Comparison of ENCODE assay signal across 30 mouse cellular contexts in the genomic region with DNA sequence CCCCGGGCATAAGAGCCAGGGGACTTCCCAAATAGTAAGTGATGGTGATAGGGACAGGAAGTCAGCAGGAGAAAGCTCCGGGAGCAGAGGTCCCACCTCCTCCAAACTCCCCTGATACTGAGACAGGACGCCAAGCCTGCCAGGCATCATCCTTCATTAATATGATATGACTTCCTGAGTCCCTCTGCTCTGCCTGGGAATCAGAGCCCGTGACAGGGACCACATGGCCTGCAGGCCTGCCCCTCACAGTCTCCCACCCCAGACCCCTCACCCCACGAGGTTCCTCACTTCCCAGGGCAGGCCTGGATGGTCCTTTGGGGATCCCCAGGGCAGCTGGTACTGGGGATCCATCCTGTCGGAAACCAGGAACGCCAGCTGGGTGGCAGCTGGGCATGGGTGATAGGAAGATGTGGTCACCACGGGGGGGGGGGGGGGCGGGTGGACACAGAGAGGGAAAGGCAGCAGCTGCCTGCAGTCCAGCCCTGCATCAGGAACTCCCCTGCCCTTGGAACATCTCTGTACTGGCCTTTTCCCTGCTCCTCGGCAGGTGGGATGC. TPM values are rescaled to one million over a fixed set of nuclear protein-coding genes. Genes with fewer than 3 reads are reported as not detected.
DNase-seq lines count a peak whose midpoint lies in the region; ATAC-seq and TF ChIP-seq lines count a peak whose summit lies in the region.
"Had no signal": no experiment of that assay in that cellular context is flagged by ENCODE, and none has a peak within 500 bp of the region (broad histone marks: within the 10 kb centered on the region; RNA-seq: fewer than 3 reads in every experiment).

No protein-coding gene starts in this region.

- H3K79me2 ChIP-seq in MEL (ENCODE audit: control insufficient read depth, insufficient read depth, low read length, poor library complexity), result peaks cover 25% of the 10 kb centered on the region

- peaks cover 51% of the 10 kb centered on the region for H3K4me1 ChIP-seq in heart, embryonic 13.5 days
- peaks cover 4 to 37% of the 10 kb centered on the region in 2 experiments for H3K4me1 ChIP-seq in MEL (ENCODE audit: control insufficient read depth in 1 of 2, insufficient read depth in 2 of 2, low read length in 2 of 2)

- H3K9ac ChIP-seq in heart, embryonic 13.5 days, result 0 out of 2 replicates have a peak overlapping the region, but pooled peaks have one; percentile 10
- no peak overlapping the region for H3K9ac ChIP-seq in MEL (ENCODE audit: control insufficient read depth, low read depth, low read length, poor library complexity, severe bottlenecking)
- H3K9ac ChIP-seq: limb, embryonic 12.5 days; liver, embryonic 14.5 days; lung, embryonic 15.5 days had no signal

- H3K36me3 ChIP-seq in heart, embryonic 13.5 days, result no peaks in the 10 kb centered on the region
- H3K36me3 ChIP-seq in MEL (ENCODE audit: control insufficient read depth in 1 of 2, insufficient read depth in 2 of 2, low read length in 2 of 2), result peaks cover 0 to 21% of the 10 kb centered on the region in 2 experiments; a peak in 2 of 4 replicates
- H3K36me3 ChIP-seq: embryonic facial prominence, embryonic 10.5 days; limb, embryonic 12.5 days; lung, embryonic 15.5 days; midbrain, embryonic 10.5 days had no signal

- ATAC-seq in heart, embryonic 13.5 days (ENCODE audit: extremely low read depth, insufficient number of reproducible peaks, low FRiP score, low TSS enrichment), result no peak
- ATAC-seq: forebrain, embryonic 16.5 days; hindbrain, embryonic 16.5 days; intestine, postnatal 0 days; midbrain, embryonic 16.5 days had no signal

- no peaks in the 10 kb centered on the region for H3K9me3 ChIP-seq in heart, embryonic 13.5 days
- no peaks in the 10 kb centered on the region for H3K9me3 ChIP-seq in MEL (replicated peaks; ENCODE audit: insufficient read depth, low read length)
- H3K9me3 ChIP-seq: embryonic facial prominence, embryonic 10.5 days; limb, embryonic 12.5 days; lung, embryonic 15.5 days; midbrain, embryonic 10.5 days had no signal

- H3K27me3 ChIP-seq in heart, embryonic 13.5 days (replicated peaks), result peaks cover 89% of the 10 kb centered on the region
- peaks cover 0 to under 1% of the 10 kb centered on the region in 2 experiments; a peak in 2 of 4 replicates for H3K27me3 ChIP-seq in MEL (ENCODE audit: control insufficient read depth in 1 of 2, insufficient read depth in 2 of 2, low read length in 2 of 2)
- H3K27me3 ChIP-seq: limb, embryonic 12.5 days; lung, embryonic 15.5 days had no signal

- no peak for TF ChIP-seq CTCF in MEL (IDR thresholded peaks at IDR 0.05 in 2 of 3, conservative IDR thresholded peaks at IDR 0.05 in 1 of 3; ENCODE audit: control insufficient read depth in 1 of 3, insufficient read depth in 1 of 3, low read depth in 2 of 3, low read length in 3 of 3, poor library complexity in 1 of 3, severe bottlenecking in 1 of 3)

- no peak for TF ChIP-seq POLR2A in MEL (IDR thresholded peaks at IDR 0.05; ENCODE audit: control insufficient read depth in 1 of 2, insufficient read depth in 1 of 2, low read depth in 1 of 2, low read length in 2 of 2, poor library complexity in 1 of 2)

- no peak for TF ChIP-seq RAD21 in MEL (IDR thresholded peaks at IDR 0.05; ENCODE audit: low read depth, low read length)

- WGBS in heart, embryonic 13.5 days, result 33% methylated on average over 9 of the region's 10 CpGs

- no peak overlapping the region for H3K27ac ChIP-seq in heart, embryonic 13.5 days (replicated peaks)
- no peak overlapping the region for H3K27ac ChIP-seq in MEL (ENCODE audit: control insufficient read depth, low read depth, low read length)
- H3K27ac ChIP-seq: heart, adult 2 months; limb, embryonic 12.5 days; liver, embryonic 14.5 days; lung, embryonic 15.5 days; midbrain, embryonic 10.5 days had no signal

- no peak overlapping the region for H3K4me3 ChIP-seq in heart, embryonic 13.5 days
- H3K4me3 ChIP-seq in MEL (ENCODE audit: control insufficient read depth in 1 of 2, insufficient read depth in 1 of 2, low read depth in 2 of 2, low read length in 2 of 2), result no peak overlapping the region
- H3K4me3 ChIP-seq: embryonic facial prominence, embryonic 10.5 days; heart, adult 2 months; limb, embryonic 12.5 days; lung, embryonic 15.5 days; midbrain, embryonic 10.5 days had no signal

- DNase-seq in heart, postnatal 4 days, result no peak
- DNase-seq in kidney, postnatal 10 days, result peak; percentile 63
- no peak for DNase-seq in kidney, adult 9 months
- DNase-seq in 416B (ENCODE audit: low read depth) (peak; percentile 75), MEL (ENCODE audit: low read depth, low spot score) (no peak)
- DNase-seq in testis, postnatal 10 days (ENCODE audit: low spot score), result no peak
- DNase-seq: adrenal gland, postnatal 25 days; cerebellum, adult 8-10 months; gastrocnemius, postnatal 14 days; kidney, postnatal 14 days; layer of hippocampus, postnatal 36 days; lung, postnatal 36 days; right cerebral cortex, adult 18-20 months; right cerebral cortex, postnatal 4 days; thymus, adult 2 months; thymus, postnatal 4 days had no signal

- no peak for TF ChIP-seq EP300 in MEL (IDR thresholded peaks at IDR 0.05; ENCODE audit: low read depth in 1 of 2, low read length in 2 of 2)

- H3K4me2 ChIP-seq in heart, embryonic 13.5 days, result no peak overlapping the region
- H3K4me2 ChIP-seq: limb, embryonic 12.5 days; lung, embryonic 15.5 days had no signal

TF ChIP-seq in MEL, 35 proteins besides CTCF, POLR2A, EP300 and RAD21:
- no peak for TF ChIP-seq NRF1 (IDR thresholded peaks at IDR 0.05; ENCODE audit: insufficient read depth, low read depth, low read length, poor library complexity, severe bottlenecking)
- TF ChIP-seq TAL1 (IDR thresholded peaks at IDR 0.05; ENCODE audit: low read length), result 0 out of 2 replicates have a peak, but pooled peaks have one; percentile 14

RNA-seq across cellular contexts. Expression of gene Ptgir, which starts 2.1 kb away (rescaled TPM):
- 0.32 and 0.59 TPM in 2 replicates for polyA plus RNA-seq in heart, embryonic 13.5 days (2015; fragmentation: Nextera tagmentation; extraction: Ambion mirVana)
- 1 to 10 TPM; 1.9 to 2.7 TPM for total RNA-seq in heart, postnatal 4 days (2021)
- total RNA-seq in MEL (2012; rRNA removed), result 19.6 and 22.8 TPM in 2 replicates
- polyA plus RNA-seq in MEL (2012; ENCODE audit: insufficient read depth in 1 of 2, insufficient read length in 2 of 2, low read depth in 1 of 2, low replicate concordance in 2 of 2, missing spikeins in 1 of 2), result 10 to 100 TPM in 1 of 2 experiments, not detected in 1; 23.7 TPM
- total RNA-seq: layer of hippocampus, adult 8-10 months; layer of hippocampus, postnatal 36 days had no signal
- polyA plus RNA-seq: neural tube, embryonic 14.5 days had no signal

RNA-seq across cellular contexts. Expression of gene Gng8, which starts 12.6 kb away (rescaled TPM):
- 4.5 and 4.9 TPM in 2 replicates for polyA plus RNA-seq in heart, embryonic 13.5 days (2015; fragmentation: Nextera tagmentation; extraction: Ambion mirVana)
- 1 to 10 TPM; 1.4 to 1.8 TPM for total RNA-seq in heart, postnatal 4 days (2021)
- total RNA-seq in MEL (2012; rRNA removed), result 0.39 TPM in 1 of 2 replicates, not detected in the other
- 1 to 10 TPM in 1 of 2 experiments, not detected in 1; 2.2 TPM for polyA plus RNA-seq in MEL (2012; ENCODE audit: insufficient read depth in 1 of 2, insufficient read length in 2 of 2, low read depth in 1 of 2, low replicate concordance in 2 of 2, missing spikeins in 1 of 2)
- total RNA-seq: common myeloid progenitor, adult 5-6 weeks had no signal

RNA-seq across cellular contexts. Expression of gene Calm3, which starts 19.7 kb away (rescaled TPM):
- 85.5 and 101 TPM in 2 replicates for polyA plus RNA-seq in heart, embryonic 13.5 days (2015; fragmentation: Nextera tagmentation; extraction: Ambion mirVana)
- 100 to 1,000 TPM; 309 to 310 TPM for total RNA-seq in heart, postnatal 4 days (2021)
- total RNA-seq in MEL (2012; rRNA removed), result 450 and 482 TPM in 2 replicates
- 1,000 to 10,000 TPM in 1 of 2 experiments, 100 to 1,000 TPM in 1; 515 to 1,030 TPM for polyA plus RNA-seq in MEL (2012; ENCODE audit: insufficient read depth in 1 of 2, insufficient read length in 2 of 2, low read depth in 1 of 2, low replicate concordance in 2 of 2, missing spikeins in 1 of 2)

RNA-seq across cellular contexts. Expression of gene Dact3, which starts 29.1 kb away (rescaled TPM):
- polyA plus RNA-seq in heart, embryonic 13.5 days (2015; fragmentation: Nextera tagmentation; extraction: Ambion mirVana), result 4.6 and 4.7 TPM in 2 replicates
- 10 to 100 TPM; 45.2 to 48.6 TPM for total RNA-seq in heart, postnatal 4 days (2021)
- 0.31 and 0.49 TPM in 2 replicates for total RNA-seq in MEL (2012; rRNA removed)
- 1 to 10 TPM in 1 of 2 experiments, not detected in 1; 2.1 TPM for polyA plus RNA-seq in MEL (2012; ENCODE audit: insufficient read depth in 1 of 2, insufficient read length in 2 of 2, low read depth in 1 of 2, low replicate concordance in 2 of 2, missing spikeins in 1 of 2)

RNA-seq across cellular contexts. Expression of gene Pnmal2, which starts 40.3 kb away (rescaled TPM):
- 4.0 and 4.1 TPM in 2 replicates for polyA plus RNA-seq in heart, embryonic 13.5 days (2015; fragmentation: Nextera tagmentation; extraction: Ambion mirVana)
- 1 to 10 TPM; 6.3 to 7.3 TPM for total RNA-seq in heart, postnatal 4 days (2021)
- total RNA-seq in MEL (2012; rRNA removed), result not detected in 2 replicates
- polyA plus RNA-seq in MEL (2012; ENCODE audit: insufficient read depth in 1 of 2, insufficient read length in 2 of 2, low read depth in 1 of 2, low replicate concordance in 2 of 2, missing spikeins in 1 of 2), result under 1 TPM in 1 of 2 experiments, not detected in 1; 0.07 TPM
- total RNA-seq: common myeloid progenitor, adult 5-6 weeks had no signal

Comparison
In these comparisons a context has a peak if more than half of its experiments do, and no peak if none do; other contexts are left out.
1. DNase-seq: peak in kidney, postnatal 10 days (single experiment) and 416B (single experiment); none in heart, postnatal 4 days (single experiment), kidney, adult 9 months (single experiment), MEL (single experiment) and testis, postnatal 10 days (single experiment).